Mouse (Mus musculus) myocyte (in vitro differentiated cells): ENCODE measurements around the gene Krit1.

ENCODE experiments used
- CEBPB ChIP-seq: IDR thresholded peaks from 2 replicates; pipeline ENCODE4 v1.6.1; 2011; ENCODE audit warnings: mild to moderate bottlenecking, moderate library complexity; ENCODE audit not compliant: poor library complexity, insufficient read depth, severe bottlenecking
- E2F4 ChIP-seq: IDR thresholded peaks from one replicate; pipeline ENCODE4 v1.6.1; 2011; ENCODE audit warnings: mild to moderate bottlenecking, control low read depth, moderate library complexity; ENCODE audit not compliant: insufficient read depth
- MAX ChIP-seq: IDR thresholded peaks from one replicate; pipeline ENCODE4 v1.6.1; 2011; ENCODE audit warnings: low read depth, mild to moderate bottlenecking, control low read depth
- MYOD1 ChIP-seq, 3 experiments: IDR thresholded peaks; one replicate each; pipeline ENCODE4 v1.6.1; 2011; ENCODE audit warnings: control low read depth in 2 of 3, low read depth in 2 of 3, mild to moderate bottlenecking in 2 of 3, moderate library complexity in 1 of 3; ENCODE audit not compliant: insufficient read length in 2 of 3, control insufficient read depth in 1 of 3
- MYOG ChIP-seq, 3 experiments: IDR thresholded peaks; one replicate each; pipeline ENCODE4 v1.6.1; 2011; ENCODE audit warnings: control low read depth in 2 of 3, low read depth in 2 of 3, mild to moderate bottlenecking in 2 of 3; ENCODE audit not compliant: insufficient read length in 2 of 3, control insufficient read depth in 1 of 3, insufficient read depth in 1 of 3
- POLR2A ChIP-seq: IDR thresholded peaks from one replicate; pipeline ENCODE4 v1.6.1; 2011; ENCODE audit warnings: low read depth, mild to moderate bottlenecking, control low read depth, moderate library complexity; ENCODE audit not compliant: insufficient read length
- POLR2AphosphoS2 ChIP-seq: IDR thresholded peaks from one replicate; pipeline ENCODE4 v1.6.1; 2011; ENCODE audit warnings: low read depth, control low read depth; ENCODE audit not compliant: insufficient read length
- REST ChIP-seq: IDR thresholded peaks from one replicate; pipeline ENCODE4 v1.6.1; 2011; ENCODE audit warnings: mild to moderate bottlenecking, control low read depth, moderate library complexity; ENCODE audit not compliant: insufficient read depth, insufficient read length
- SRF ChIP-seq: IDR thresholded peaks from one replicate; pipeline ENCODE4 v1.6.1; 2011; ENCODE audit warnings: low read depth; ENCODE audit not compliant: control insufficient read depth, insufficient read length
- TCF12 ChIP-seq: IDR thresholded peaks from one replicate; pipeline ENCODE4 v1.6.1; 2011; ENCODE audit warnings: mild to moderate bottlenecking, control low read depth; ENCODE audit not compliant: poor library complexity, insufficient read depth, severe bottlenecking
- USF1 ChIP-seq: IDR thresholded peaks from one replicate; pipeline ENCODE4 v1.6.1; 2011; ENCODE audit warnings: low read depth, mild to moderate bottlenecking, control low read depth, moderate library complexity

- TF ChIP-seq POLR2A (no peak), TCF12 (no peak), CEBPB (no peak), MYOG (IDR thresholded peaks at IDR 0.05; ENCODE audit: control insufficient read depth in 1 of 3, insufficient read depth in 1 of 3, insufficient read length in 2 of 3, low read depth in 2 of 3) (no peak), POLR2AphosphoS2 (no peak), E2F4 (no peak), MAX (no peak), MYOD1 (IDR thresholded peaks at IDR 0.05; ENCODE audit: control insufficient read depth in 1 of 3, insufficient read length in 2 of 3, low read depth in 2 of 3) (no peak), USF1 (no peak), REST (no peak), SRF (no peak)
Measured at GRCm38 (mm10) chr5:3800041-3800440, 2.9 kb upstream of the Krit1 start.
